8 mouse cellular contexts compared by ENCODE assay signal in genomic region chr9:66605876-66606750, GRCm38 (mm10). TPM values are rescaled to one million over a fixed set of nuclear protein-coding genes. Genes with fewer than 3 reads are reported as not detected.
DNase-seq lines count a peak whose midpoint lies in the region; ATAC-seq lines count a peak whose summit lies in the region.

No protein-coding gene starts in this region.

- peak overlapping the region; percentile 57 for H3K27ac ChIP-seq in intestine, embryonic 14.5 days (ENCODE audit: low read depth)
- no peak overlapping the region for H3K27ac ChIP-seq in forebrain, embryonic 12.5 days

- peak; percentile 70 for DNase-seq in left cerebral cortex, postnatal 4 days
- no peak for DNase-seq in left cerebral cortex, adult 8-10 months (ENCODE audit: low spot score in 2 of 2)
- peak; percentile 75 for DNase-seq in intestine, embryonic 14.5 days (ENCODE audit: low spot score)
- peak; percentile 71 to 82 for DNase-seq in lung, adult 18-20 months
- DNase-seq in urinary bladder, adult 18-20 months (ENCODE audit: low spot score in 2 of 2), result peak; percentile 53 to 60
- DNase-seq in frontal cortex, postnatal 36 days (ENCODE audit: low spot score in 2 of 2), result no peak

- no peaks in the 10 kb centered on the region for H3K27me3 ChIP-seq in intestine, embryonic 14.5 days (replicated peaks; ENCODE audit: control insufficient read depth, insufficient read depth, low read length)
- no peaks in the 10 kb centered on the region for H3K27me3 ChIP-seq in forebrain, embryonic 12.5 days

- intact Hi-C loops in left cerebral cortex, postnatal 4 days (cut with DNase I), result no loop called here

- WGBS in intestine, embryonic 14.5 days, result 49% methylated on average over 13 of the region's 13 CpGs
- WGBS in forebrain, embryonic 12.5 days, result 75% methylated on average over 13 of the region's 13 CpGs

- ATAC-seq in intestine, embryonic 14.5 days (replicated peaks; ENCODE audit: low FRiP score, low TSS enrichment, low read depth), result peak; percentile 83
- no peak for ATAC-seq in megakaryocyte-erythroid progenitor cell, adult 5-6 weeks (replicated peaks; ENCODE audit: low FRiP score, low TSS enrichment, poor library complexity, severe bottlenecking)
- no peak for ATAC-seq in forebrain, embryonic 12.5 days (ENCODE audit: low FRiP score)

- no peak overlapping the region for H3K4me3 ChIP-seq in intestine, embryonic 14.5 days (ENCODE audit: low read depth, low read length)
- no peak overlapping the region for H3K4me3 ChIP-seq in forebrain, embryonic 12.5 days (replicated peaks)

- no peaks in the 10 kb centered on the region for H3K9me3 ChIP-seq in intestine, embryonic 14.5 days (ENCODE audit: control insufficient read depth, low read length)
- no peaks in the 10 kb centered on the region for H3K9me3 ChIP-seq in forebrain, embryonic 12.5 days

- peaks cover 3% of the 10 kb centered on the region for H3K4me1 ChIP-seq in intestine, embryonic 14.5 days (replicated peaks; ENCODE audit: control insufficient read depth, insufficient read depth, low read length)
- peaks cover 5% of the 10 kb centered on the region; the same call in 1 of the 2 replicates for H3K4me1 ChIP-seq in forebrain, embryonic 12.5 days

- no peak overlapping the region for H3K9ac ChIP-seq in intestine, embryonic 14.5 days (ENCODE audit: low read length)
- no peak overlapping the region for H3K9ac ChIP-seq in forebrain, embryonic 12.5 days

- H3K36me3 ChIP-seq in intestine, embryonic 14.5 days (ENCODE audit: control insufficient read depth, insufficient read depth, low read length), result no peaks in the 10 kb centered on the region
- no peaks in the 10 kb centered on the region for H3K36me3 ChIP-seq in forebrain, embryonic 12.5 days (replicated peaks)

- peak overlapping the region; percentile 28; the same call in 1 of the 2 replicates for H3K4me2 ChIP-seq in intestine, embryonic 14.5 days (ENCODE audit: low read length)
- H3K4me2 ChIP-seq in forebrain, embryonic 12.5 days, result no peak overlapping the region

RNA-seq across cellular contexts. Expression of gene Usp3, which starts 13.2 kb away (rescaled TPM):
- 10 to 100 TPM; 60.7 to 67.3 TPM for total RNA-seq in left cerebral cortex, postnatal 4 days (2021)
- 10 to 100 TPM; 36.1 to 50.1 (median 42.7) TPM for total RNA-seq in left cerebral cortex, adult 8-10 months (2022)
- polyA plus RNA-seq in intestine, embryonic 14.5 days (2014; fragmentation: Nextera tagmentation; extraction: Ambion mirVana), result 83.6 and 97.6 TPM in 2 replicates
- total RNA-seq in megakaryocyte-erythroid progenitor cell, adult 5-6 weeks (2014; fragmentation: Nextera tagmentation), result 39.0 and 59.5 TPM in 2 replicates
- total RNA-seq in megakaryocyte-erythroid progenitor cell, adult 5-6 weeks (2017), result 29.6 and 32.4 TPM in 2 replicates
- 121 and 122 TPM in 2 replicates for polyA plus RNA-seq in forebrain, embryonic 12.5 days (2016; fragmentation: Nextera tagmentation; extraction: Ambion mirVana)

Comparison
In these comparisons a context has a peak if more than half of its experiments do, and no peak if none do; other contexts are left out.
1. DNase-seq: peak in left cerebral cortex, postnatal 4 days (single experiment), intestine, embryonic 14.5 days (single experiment), lung, adult 18-20 months (2 of 2) and urinary bladder, adult 18-20 months (2 of 2); none in left cerebral cortex, adult 8-10 months (0 of 2) and frontal cortex, postnatal 36 days (0 of 2).